Mouse (Mus musculus): ENCODE measurements around the gene Mtpn. TPM values are rescaled to one million over a fixed set of nuclear protein-coding genes. Genes with fewer than 3 reads are reported as not detected.

The Mtpn gene
- 10 to 100 TPM; 21.3 to 23.6 TPM for total RNA-seq (2021)
- long read RNA-seq, experiment 1, transcript Mtpn-201 (4 exons, 3,960 nt) = major isoform, 8 of 12 reads
- long read RNA-seq, experiment 1, partial matches to known transcripts = 0 of 12 reads
- long read RNA-seq, experiment 1, other reads (novel, unspliced or antisense) = 4 of 12 reads
- long read RNA-seq, experiment 2, transcript Mtpn-201 (4 exons, 3,960 nt) = major isoform, 15 of 17 reads
- long read RNA-seq, experiment 2, partial matches to known transcripts = 0 of 17 reads
- long read RNA-seq, experiment 2, other reads (novel, unspliced or antisense) = 2 of 17 reads

DNA sequence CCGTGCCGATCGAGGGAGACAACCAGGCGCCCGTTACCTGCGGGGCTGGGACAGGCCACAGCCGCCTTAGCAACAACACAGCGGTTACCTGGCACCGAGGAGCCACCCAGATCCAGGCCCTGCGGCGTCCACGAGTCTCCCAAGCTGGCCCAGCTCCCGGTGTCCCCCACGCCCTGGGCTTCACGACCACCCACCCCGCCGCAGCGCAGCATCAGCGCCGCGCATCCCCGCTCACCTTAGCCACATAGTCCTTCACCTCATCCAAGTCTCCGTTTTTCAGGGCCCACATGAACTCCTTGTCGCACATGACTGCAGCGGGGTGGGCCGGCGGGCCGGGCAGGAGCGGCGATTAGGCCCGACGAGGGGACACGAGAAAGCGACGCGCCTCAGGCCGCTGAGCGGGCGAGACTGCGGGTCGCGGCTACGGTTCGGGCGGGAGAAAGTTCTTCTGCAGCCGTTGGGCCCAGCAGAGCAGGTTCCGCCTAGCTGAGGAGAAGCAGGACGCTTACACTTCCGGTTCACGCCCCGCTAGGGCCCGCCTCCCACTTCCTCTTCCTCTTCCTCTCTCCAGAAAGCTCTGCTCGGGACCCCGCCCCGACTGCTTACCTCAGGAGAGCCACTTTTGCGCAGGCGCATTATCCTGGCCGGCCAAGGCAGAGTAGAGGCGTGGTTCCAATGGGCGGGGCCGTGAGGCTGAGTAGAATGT is at the start of gene Mtpn:
Gene Mtpn (minus strand): TSS at position 585 of the 706 bp plus-strand sequence.
- peak; percentile 99 for DNase-seq (ENCODE audit: low spot score)

DNA sequence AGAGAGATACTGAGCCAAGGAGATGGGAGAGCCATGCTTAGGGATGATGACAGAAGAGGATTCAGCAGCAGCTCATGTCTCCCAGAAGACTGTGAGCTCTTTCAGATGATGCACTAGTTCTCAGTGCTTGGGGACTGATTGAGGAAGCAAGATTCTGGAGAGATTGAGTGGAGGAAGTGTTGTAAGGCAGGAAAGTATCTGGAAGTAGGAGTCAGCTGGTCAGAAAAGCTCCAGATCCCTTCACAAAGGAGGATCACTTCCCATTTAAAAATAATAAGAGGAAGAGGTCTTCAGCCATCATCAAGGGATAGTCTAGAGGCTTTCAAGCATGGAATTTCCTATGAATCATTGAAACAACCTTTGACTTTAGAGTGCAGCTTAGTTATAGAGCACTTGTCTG is 29.0 kb upstream of the Mtpn start:
- DNase-seq (ENCODE audit: low spot score) = no peak

DNA sequence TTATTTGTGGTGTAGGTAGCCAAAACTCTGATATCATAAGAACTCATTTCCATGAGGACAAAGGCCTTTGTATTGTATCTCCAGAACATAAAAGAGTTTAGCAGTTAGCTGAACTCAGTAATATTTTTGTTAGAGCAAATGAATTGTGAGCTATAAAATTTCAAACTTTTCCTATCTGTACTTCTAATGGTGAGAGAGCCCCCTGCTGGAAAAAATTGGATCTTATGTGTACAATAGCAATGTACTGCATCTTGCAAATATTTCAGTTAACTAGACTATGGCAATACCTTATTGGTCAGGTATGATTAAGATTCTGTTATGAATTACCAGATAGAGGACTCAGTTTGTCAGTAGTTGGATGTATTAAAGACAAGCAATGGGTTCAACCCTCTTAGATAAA is 28.1 kb upstream of the Mtpn start:
- peak; percentile 57 for DNase-seq (ENCODE audit: low spot score)

DNA sequence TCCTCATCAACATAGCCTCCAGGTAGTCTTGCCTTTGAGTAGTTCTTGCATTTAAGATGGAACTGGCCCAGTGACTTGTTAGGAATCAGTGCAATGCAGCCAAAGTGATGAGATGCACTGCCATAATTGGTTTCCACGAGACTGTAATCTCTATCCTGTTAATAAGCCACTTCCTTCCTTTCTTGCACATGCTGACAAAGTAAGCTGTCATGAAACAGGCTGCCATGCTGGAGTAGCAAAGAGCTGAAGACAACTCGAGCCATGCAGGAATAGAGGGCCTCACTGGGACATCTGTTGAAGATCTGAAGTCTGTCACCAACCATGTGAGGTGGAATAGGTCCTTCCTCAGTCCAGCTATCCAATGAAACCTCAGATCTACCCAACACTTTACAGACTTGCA is 20.3 kb upstream of the Mtpn start:
- DNase-seq (ENCODE audit: low spot score) = no peak

DNA sequence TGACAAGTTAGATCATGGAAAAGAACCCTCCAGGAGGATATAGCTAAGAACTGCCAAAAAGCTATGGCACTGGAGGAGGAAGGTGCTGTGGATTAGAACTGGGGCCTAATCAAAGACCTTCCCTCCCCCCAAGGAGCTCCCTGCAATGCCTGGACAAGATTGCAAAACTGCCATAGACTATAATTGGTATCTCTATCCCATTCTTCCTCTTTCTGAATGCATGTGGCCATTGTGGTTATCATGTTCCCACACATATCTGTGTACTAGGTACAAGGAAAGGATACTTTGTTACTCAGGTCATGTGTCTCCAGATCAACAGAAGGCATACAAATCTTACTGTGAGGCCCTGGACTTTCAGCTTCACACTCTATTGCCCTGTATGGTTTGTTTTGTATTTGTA is 4.7 kb upstream of the Mtpn start:
- DNase-seq (ENCODE audit: low spot score) = no peak

DNA sequence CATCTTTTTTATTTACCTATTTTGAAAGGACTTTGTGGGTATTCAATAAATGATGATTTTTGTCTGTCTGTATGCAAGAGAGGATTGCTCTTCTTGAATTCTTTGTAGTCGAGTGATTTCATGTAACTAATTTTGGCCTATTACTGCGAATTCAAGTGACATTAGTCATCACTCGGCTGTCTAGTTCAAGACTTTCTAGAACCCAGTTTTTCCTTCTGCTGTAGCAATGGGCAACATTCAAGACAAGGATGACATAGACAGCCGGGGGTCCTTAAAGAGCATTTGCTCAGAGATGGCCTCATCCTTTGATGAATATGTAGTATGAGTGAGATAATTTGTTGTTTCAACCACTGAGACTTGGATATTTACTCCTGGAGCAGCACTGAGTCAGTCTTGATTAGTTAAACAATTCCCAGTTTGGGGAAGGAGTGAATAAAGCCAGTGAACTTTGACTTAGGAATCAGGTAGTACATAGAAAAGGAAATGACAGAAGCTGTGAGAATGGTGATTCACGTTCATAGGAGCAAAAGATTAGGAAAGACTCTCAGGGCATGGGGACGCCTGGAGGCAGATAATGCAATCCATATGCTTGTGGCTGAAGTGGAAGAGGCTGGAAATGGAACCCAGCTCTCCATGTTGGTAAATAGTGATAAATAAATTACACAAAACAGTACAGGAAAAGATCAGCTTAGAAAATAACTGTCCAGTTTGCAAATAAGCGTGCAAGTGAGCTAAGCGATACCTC is 3.1 kb upstream of the Mtpn start:
- no peak for DNase-seq (ENCODE audit: low spot score)

DNA sequence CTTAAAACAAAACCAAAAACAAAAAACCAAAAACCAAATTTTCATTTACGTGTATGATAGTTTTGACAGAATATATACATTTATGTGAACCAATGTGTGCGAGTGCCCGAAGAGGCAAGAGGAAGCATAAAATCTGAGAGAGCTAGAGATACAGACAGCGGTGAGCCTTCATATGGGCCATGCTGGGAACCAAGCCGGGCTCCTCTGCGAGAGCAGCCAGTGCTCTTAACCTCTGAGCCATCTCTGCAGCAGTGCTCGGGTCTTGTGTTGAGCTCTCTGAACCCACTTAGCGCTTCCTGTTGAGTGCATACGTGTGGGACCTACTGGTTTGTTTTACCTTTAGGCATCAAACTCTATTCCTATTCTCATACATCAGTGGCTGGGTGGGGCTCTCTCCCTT is 689 bp upstream of the Mtpn start:
- DNase-seq (ENCODE audit: low spot score) = no peak

DNA sequence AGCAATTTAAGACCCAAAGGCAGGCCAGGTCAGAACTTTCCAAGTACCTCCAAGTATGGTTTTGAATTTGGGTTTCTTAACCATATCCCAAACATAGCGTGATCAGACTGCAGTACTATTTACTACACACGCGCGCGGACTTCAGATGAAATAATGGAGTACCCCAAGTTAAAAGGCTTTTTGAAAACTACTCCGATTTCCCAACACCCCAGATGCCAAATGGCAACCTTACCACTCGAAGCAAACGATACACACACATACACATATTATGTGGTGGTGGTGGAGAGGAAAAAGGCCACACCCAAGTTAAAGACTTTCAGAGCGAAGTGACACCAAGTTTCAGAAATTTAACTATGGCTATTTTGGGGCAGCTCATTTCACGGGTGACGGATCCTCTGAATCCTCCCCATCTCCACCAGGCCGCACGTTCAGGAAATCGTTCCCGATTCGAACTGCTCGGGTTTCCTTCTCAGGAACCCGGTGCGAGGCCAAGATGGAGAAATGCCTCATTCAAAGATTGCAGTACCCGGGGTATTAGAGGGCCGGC is 858 bp downstream of the Mtpn start:
- peak; percentile 5 for DNase-seq (ENCODE audit: low spot score)

DNA sequence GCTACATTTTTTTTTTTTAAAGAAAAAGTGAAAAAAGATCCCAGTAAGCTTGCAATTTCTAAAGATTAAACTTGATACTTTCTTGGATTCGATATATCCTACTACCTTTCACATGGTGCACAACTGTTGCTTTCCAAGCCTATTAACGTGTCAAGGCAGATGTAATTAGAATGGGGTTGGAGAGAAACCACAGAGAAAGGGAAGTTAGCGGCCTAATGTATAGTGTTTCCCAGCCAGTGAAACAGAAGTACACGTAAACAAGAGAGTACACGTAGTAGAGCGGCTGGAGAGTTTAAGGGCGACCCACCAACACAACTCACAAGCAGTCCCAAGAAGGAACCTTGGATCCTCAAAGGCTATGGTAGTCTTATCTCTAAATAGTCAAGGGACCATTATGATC is 3.7 kb downstream of the Mtpn start:
- DNase-seq (ENCODE audit: low spot score) = no peak

DNA sequence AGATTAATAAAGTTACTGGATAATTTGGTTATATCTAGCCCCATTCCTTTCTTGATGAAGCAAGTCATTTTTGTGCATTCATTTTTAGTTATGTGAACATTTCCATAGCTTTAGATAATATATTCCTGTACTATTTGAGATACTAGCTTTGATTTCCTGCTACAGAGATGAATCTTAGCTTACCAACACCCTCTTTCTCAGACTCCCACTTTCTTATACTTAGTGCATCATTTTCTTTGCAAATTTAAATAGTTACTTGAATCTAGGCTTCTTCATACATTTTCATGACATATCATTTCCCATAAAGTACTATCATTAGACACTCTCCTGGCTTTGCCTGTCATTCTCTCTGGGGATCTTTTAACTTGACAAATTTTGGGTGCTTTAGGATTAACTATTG is 26.3 kb downstream of the Mtpn start:
- no peak for DNase-seq (ENCODE audit: low spot score)

DNA sequence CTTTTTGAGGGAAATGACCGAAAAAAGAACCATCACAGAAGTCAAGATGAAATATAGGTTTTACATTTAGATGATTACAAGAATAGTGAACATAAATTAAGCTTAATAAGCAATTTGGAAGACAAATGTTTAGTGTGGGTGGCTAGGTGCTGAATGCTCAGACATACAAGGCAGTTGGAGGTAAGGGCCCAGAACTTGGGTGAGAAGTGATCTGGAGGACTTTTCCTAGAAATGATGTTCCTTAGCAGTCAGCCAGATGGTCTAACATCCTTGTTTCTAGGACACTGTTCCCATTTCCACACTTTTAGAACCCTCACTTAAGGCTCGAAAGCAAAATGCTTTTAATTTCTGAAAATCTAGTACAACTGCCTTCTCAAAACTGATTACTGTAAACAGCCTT is 34.9 kb downstream of the Mtpn start:
- DNase-seq (ENCODE audit: low spot score) = no peak

DNA sequence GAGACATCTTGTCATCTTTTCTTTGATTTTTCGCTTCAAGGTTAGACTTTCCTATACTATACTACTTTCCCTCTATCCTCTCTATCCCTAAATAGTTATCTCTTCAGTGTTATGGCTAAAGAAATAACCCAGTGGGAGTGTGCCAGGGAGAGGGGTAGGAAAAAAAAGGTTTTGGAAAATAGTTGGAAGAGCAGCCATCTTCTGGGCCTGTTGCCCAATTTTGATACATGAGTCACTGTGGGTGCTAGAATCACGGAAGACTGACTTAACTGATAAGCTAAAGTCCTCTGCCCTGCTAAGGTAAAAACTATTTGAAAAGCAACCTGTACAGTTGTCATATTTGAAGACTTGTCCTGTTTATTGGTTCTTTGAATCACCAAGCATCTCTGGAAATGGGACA is 36.8 kb downstream of the Mtpn start:
- no peak for DNase-seq (ENCODE audit: low spot score)

DNA sequence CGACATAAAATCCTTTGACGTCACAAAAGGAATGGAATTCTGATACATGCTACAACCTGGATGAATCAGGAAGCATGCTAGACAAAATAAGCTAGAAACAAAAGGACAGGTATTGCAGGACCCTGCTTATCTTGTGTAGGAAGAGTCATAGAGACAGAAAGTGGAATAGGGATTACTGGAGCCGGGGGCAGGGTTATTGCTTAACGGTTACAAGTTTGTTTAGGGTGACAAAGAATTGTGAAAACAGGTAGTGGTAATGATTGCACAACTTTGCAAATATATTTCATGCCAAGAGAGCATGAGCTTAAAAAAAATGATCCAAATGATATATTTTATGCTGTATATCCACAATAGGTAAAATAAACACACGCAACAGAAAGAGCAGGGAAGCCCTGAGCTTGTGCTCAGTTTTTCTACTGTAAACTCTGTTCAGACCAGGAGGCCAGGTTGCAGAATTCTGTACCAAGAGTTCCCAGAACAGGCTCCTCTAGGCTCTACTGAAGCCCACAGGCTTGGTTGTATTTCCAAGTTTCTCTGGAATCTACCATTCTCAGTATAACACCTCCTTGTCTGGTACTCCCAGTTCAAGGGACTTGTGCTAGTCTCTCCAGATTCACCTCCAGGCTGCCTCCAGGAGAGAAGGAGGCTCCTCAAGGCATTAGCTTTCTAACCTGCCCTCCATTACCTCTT is 39.6 kb downstream of the Mtpn start:
- no peak for DNase-seq (ENCODE audit: low spot score)

DNA sequence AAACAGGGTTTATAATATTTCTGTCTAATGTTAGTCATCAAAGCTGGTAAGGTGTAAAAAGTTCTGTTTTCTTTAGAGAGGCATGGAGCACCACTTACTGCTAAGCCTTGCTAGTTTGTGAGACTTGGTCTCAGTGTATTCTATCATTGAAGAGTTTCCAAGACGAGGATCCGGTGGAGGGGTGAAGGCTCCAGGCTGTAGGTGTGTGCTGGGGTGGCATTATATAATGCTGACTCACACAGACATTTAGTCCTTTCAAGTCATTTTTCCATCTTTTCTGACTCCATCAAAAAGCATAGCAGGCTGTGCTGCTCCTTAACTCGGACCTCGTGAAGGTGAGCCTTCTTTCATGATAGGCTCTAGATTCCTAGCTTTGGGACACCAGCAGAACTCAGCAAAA is 42.3 kb downstream of the Mtpn start:
- DNase-seq (ENCODE audit: low spot score) = no peak

DNA sequence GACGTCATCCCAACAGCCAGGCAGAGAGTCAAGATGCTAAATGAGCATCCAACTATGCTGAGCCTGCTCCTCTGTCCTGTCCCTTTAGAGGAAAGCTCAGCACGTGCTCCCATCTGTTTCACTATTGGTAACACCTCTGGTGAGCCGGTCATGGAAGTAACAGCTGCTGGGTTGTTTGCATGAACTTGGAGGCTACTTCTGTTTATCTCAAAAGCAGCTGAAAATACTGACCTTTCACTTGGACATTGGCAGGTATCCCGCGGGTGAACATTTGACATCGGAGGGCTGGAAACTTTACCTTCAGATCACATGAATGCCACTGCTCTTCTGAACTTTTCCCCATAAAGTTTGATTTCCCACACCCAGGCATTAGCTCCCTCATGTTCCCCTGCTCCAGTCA is 45.8 kb downstream of the Mtpn start:
- DNase-seq (ENCODE audit: low spot score) = no peak

DNA sequence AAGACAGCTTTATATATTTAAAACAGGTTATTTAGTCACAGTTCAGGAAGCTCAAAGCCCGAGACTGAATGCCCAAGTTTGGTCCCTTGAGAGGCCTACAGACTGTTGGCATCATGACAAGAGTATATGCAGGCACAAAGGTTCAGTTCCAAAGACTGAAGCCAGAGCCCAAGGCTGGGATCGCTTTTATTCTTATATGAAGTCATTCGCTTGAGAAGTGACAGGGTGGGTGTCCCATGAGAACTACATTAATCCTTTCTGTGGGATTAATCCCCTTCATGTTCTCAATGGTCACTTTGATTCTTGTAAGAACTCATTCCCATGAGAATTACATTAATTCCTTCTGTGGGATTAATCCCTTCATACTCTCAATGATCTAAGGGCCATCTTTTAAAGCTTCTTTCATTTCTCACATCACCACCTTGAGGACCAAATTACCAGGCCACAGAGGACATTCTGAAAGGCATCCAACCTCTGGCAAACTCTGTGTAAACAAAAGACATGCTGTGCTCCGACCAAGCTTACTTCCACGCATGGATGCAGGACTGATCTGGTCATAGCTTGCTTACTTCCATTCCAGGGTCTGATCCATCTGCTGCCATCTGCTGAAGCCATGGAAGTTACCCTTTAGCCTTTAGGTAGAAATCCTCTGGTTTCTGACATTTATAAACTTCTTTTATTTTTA is 59.9 kb downstream of the Mtpn start:
- DNase-seq (ENCODE audit: low spot score) = no peak

DNA sequence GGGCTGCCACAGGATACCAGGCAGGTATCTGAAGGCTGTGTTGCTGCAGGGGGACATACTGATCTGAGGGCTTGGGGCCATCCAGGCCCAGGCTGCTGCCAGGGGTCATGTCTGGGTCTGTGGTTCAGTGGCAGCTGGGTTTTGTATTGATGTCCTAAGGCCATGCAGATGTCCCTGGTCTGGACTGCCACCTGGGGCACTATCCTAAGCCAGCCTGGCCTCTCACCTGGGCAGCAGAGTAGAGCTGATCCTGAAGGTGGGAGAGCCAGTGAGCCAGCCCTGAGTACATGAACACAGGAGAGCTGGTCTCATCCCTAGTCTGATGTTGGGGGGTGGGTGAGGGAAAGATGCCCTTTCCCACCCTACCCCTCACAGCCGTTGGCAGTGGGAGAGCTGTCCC is 62.9 kb downstream of the Mtpn start:
- DNase-seq (ENCODE audit: low spot score) = no peak

DNA sequence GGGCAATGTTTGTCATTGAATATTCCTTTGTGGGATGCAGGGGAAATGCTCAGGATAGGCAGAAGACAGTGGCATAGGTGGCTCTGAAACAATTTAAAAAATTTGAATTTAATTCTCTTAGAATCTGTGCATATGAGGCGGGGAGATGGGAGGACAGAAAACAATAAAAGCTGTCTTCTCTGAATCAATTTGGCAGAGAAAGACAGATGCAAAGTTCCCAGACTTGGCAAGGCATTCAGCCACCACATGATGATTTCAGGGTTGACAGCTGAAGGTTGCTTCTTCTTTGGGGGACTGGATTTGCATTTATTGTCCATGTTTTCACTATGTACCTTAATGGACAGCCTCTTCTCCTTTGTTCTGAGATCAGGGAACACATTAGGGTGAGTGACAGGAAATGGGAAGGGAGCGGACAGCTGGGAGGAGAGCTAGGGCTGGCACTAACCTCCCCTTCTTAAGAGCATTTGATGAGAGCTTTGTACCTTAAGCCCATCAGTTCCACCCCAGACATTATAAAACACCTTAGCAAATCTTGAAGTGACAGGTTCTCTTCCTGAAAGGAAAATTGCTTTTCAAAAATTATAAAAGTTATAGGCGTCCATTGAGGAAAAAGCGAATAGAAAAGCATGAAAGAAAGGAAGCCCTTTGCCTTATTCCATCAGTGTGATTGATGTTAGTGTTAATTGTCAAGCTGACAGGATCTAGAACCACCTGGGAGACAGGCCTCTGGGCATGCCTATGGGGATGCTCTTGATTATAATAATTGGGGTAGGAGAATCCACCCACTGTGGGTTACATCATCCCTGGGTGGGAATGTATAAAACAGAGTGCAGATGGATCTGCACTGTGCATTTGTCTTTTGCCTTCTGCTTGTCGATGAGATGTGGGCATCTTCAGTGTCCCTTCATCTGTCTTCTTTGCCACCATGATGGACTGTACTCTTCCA is 76.0 kb downstream of the Mtpn start:
- no peak for DNase-seq (ENCODE audit: low spot score)

DNA sequence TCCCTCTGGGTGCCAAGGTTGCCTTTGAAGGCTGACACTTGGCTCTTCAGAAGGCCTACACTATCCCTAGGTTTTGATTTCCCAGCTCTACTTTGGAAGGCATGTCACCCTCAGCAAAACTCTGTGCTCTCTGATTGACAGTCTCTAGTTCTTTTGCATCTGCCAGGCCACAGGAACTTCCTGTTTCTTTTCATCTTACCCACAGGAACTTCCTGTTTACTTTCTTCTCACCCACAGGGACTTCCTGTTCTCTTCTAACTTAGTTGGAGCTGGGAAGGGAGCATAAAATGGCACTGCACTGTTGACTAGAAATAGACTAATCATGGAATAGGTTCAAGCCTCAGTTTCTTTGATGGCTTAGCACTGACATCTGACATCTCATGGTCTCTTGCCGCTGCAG is 77.2 kb downstream of the Mtpn start:
- DNase-seq (ENCODE audit: low spot score) = no peak
